Mouse (Mus musculus): Measurements from ENCODE around the gene Hs3st5.

Gene Hs3st5

DNA sequence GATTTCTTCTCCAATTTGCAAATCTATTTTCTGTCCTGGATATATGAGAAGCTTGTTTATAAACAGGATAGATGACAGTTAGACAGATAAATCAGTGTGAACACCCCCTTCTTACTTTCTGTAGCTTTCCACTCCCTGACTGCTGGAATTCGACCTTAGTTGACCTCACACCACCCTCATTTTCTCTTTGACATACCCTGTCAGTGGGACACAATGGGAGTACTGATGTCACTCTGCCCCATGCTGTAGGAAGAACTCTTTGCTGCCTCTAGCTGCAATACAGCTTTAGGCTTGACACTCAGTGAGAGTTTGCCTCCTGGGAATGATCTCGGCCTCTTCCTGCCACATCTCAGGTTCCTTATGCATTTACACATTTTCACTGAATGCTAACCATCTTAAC, 297.1 kb downstream of the Hs3st5 start:
- no peak for DNase-seq (ENCODE audit: low spot score)

DNA sequence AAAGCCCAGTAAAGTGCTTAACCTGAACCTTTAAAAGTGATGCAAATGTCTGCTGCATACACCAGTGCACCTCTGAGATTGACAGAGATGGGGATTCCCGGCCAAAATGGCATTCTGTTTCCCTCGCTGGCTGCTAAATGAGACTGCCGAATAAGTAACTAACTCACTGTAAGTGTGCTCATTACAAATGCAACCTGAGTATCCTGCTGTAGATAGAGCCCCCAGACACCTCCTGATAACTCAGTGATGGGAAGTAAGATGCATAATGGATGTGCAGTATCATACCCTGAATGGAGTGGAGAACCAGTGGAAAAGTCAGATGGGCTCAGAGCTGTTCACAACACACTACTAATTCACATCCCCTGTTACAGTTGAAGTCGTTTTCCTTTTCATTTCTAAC, 298.7 kb downstream of the Hs3st5 start:
- DNase-seq (ENCODE audit: low spot score): no peak

DNA sequence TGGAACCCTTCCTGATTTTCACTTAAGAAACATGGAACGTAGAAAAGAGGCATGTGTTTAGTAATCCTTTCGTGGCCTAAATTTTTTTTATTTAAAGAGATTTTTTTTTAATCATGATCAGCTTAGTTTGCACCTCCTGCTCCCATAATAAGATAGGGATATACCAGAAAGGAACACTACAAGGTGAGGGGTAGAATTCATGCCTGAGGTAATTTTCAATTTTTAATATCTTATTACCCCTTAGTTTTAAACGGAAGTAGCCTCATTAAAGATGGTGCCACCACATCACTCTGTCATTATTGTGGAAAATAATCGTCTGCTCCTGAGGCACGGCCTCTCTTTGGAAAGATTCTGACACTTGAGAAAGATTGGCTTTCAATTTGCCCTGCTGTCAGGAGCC, 299.2 kb downstream of the Hs3st5 start:
- no peak for DNase-seq (ENCODE audit: low spot score)

DNA sequence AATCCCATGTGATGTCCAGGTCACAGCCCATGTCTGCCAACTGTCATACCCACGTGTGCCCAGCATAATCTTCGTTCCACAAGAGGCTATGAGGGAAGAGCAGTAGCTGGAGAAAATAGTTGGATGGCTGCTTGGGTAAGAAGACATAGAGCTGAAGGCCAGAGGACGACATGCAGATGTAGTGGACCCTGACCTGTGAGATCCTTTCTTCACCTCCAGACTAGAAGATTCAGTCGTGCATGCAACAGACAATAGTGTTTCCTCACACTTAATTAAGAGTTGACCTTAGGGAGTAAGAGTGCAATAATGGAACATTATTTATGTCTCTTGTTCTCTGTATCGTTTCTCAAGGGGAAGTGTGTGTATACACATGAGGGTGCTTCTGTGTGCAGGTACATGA, 300.4 kb downstream of the Hs3st5 start:
- no peak for DNase-seq (ENCODE audit: low spot score)

DNA sequence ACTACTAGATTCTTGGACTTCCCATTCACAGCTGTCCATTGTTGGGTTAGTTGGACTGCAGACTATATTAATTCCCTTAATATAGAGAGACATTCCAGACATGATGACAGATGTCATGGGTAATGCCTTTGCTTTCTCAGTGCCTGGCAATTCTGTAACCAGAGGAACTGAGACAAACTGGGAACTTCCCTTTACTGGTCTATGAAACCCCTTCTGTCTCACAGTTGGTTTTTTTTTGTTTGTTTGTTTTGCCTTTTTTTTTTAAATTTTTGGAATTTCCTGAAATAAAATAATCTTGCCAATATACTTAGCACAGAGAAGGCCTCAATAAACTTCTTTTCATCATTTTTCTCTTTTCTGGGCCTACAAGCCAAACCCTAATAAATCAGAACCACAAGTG, 312.3 kb downstream of the Hs3st5 start:
- DNase-seq (ENCODE audit: low spot score): no peak

DNA sequence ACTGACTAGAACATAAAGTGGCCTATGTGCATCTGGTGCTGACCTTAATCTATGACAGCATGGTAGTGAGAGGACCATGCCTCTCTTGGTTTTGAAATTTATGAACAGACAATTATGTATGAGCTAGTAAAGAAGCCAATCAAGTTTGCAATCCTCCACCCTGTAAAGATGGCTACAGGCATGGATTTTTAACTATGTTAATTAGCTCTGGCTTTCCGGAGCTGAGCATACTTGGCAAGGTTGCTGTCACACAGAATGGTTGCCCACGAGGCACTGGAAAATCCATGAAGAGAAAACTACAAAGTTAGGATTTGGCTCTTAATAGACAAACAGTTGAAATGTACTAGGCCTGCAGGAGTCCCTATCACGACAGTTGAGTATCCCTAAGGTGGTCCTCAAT, 322.5 kb downstream of the Hs3st5 start:
- DNase-seq (ENCODE audit: low spot score): no peak

DNA sequence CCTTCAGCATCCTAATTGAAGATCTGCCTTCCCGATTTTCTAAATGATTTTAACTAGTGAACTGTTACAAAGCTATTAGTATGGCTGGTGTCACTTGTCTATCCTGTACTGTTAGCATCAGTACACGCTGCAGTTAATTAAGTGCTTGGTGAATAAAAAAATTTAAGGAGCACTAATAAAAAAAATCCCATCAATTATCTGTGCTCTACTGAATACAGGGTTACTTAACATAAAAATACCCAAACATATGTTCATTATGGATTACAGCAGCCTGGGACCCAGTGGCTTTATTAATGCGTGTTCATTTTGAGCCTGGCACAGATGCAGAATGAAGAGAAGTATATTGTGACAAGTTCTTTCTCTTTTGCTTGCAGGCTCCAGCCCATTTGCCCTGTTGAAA, 325.6 kb downstream of the Hs3st5 start:
- DNase-seq (ENCODE audit: low spot score): no peak

DNA sequence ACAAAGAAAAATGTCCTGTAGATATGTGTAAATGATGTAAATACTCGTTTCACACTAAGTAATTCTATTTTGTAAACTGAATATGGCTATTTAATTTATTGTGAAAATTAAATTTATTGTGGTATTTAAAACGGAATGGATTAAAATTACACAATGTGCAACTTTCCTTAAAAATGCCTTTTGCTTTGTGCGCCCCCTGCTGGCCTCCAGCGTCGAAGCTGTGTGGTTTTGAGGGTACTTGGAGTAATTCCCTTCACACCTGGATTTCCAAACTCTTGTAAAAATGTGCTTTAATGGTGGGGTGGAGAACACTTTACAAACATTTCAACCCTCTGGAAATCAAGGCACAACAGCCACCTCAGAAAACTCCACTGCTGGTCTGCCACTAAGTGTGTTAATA, 327.6 kb downstream of the Hs3st5 start:
- DNase-seq (ENCODE audit: low spot score): peak; percentile 25

DNA sequence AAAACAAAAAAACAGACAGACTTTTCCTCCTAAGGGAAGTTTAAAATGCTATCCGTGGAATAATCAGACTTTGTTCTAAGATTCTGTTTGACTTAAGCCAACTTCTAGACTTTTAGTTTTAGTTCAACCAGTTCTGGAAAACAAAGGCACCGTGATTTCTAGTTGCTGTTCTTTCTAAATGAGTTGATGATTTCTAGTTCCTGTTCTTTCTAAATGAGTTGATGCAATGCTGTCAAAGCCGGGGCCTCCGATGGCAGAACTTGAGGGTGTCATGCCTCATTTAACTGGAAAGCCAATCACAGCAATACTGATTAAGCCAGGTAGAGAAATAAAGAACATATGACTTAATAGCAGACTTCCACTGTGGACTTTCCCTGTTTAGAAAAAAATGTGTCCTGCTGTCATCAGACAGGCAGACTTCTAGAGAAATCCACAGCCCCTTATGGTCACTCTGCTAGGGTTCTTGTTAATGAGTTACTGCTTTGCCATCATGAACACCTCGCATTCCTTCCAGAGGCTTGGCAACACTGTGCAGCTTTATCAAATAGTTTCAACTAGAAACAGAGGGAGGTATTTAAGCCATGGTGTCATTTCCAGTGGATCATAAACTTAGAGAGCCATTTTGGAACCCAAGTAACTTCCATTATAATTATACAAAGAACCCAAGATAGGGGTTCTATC, 329.4 kb downstream of the Hs3st5 start:
- DNase-seq (ENCODE audit: low spot score): no peak

DNA sequence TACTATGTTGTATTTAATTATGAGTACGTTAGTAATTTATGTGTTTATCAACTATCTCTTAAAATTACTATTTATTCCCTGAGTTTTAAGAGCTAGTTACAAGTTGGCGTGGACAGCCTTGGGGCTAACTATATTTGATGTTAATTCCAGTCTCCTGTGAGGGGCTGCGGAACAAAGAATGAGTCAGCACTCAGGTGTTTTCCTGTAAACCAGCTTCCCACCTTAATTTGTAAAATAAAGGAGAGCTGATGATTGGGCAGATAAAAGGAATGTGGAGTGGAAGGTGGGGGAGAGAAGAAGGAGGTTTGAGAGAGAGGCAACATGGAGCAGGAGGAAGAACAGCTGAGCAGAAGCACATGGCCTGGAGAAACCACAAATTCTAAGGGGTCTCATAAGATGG, 343.6 kb downstream of the Hs3st5 start:
- no peak for DNase-seq (ENCODE audit: low spot score)

DNA sequence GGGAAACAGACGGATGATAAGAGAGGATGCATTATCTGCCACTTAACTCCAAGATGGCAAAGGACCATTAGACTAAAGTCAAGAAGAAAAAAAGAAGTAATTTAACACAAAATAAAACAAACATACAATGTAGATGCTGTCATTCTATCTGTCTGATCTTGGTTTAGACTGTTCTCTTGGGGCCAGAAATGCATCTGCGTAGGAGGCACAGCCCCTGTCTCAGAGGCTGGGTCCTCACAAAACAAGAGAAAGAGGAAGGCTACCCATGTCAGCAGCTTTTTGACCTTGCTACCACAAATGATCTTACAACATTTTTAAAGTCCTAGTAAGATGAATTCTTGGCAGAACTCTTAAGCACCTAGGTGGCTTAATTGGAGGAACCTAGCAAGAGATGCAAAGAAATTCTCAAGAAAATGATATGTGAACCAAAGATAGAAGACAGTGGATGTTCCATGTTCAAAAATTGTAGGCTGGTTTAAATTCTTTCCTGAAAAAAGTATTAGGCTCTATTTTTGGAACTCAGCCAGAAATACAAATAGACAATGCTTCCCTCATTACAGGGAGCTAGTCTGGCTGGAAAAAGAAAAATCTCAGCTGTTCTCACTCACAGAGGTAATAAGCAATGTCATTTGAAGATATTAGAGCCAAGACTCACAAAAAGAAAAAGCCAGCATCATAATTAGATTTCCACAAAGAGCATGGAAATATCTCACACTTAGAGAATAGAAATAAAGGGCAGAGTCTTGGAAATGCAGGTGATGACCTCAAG, 355.7 kb downstream of the Hs3st5 start:
- DNase-seq (ENCODE audit: low spot score): no peak
